Mouse (Mus musculus): ENCODE measurements around the gene E030030I06Rik. TPM values are rescaled to one million over a fixed set of nuclear protein-coding genes. Genes with fewer than 3 reads are reported as not detected.
"Not testable (repeated sequence)": the region's sequence is repeated elsewhere in the genome, so short reads cannot be mapped to it uniquely, and the experiment has no call there.

E030030I06Rik gene
- 0.44 and 11.7 TPM in 2 replicates for total RNA-seq (2017)

DNA sequence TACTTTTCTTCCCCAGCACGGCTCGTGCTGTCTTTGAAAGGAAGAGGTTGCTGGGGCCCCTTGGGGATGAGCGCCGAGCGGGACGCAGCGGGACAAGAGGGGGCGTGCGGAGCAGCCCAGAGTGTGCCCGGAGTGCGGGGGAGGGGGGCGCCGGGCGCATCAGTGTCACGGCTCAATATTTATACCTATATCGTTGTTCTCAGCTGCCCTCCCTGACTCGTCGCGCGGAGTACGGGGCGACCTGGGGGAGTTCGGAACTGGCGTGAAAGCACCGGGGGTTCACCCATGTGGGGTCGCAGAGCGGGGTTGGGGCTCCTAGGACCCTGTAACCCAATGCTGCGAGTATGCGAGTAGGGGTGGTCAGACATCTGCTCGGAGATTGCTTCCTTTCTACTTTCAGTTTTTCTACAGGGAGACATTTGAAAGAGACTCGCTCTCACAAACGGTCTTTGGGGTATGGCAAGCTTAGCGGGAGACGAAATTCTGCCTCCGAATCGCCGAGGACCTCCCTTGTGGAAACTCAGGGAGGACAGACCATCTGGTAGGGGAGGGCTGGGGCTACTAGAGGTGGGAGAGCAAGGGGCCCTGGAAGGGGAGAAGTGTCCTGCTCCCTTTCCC is at the start of gene E030030I06Rik:
Gene E030030I06Rik (minus strand): TSS at position 198 of the 618 bp plus-strand sequence.
- no peak for ATAC-seq (replicated peaks; ENCODE audit: low read depth, poor library complexity, severe bottlenecking)

DNA sequence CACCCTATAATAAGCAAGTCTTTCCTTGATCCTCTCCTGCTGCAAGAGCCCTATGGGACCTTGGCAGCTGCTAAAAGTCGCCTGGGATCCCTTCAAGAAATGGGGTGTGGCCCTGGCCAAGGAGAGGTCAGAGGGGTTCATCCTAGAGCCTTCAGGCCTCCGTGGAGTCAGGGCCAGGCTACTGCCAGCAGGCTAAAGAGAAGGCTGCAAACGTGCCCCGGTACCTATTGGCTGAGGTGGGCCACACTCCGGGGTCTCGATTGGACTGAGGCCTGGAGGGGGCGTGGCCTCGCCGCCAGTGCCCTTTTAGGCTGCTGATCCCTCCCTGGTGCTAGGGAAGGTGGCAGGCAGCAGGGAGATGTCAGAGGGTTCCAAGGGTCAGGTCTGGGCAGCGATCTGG is 42.0 kb upstream of the E030030I06Rik start:
- ATAC-seq (replicated peaks; ENCODE audit: low read depth, poor library complexity, severe bottlenecking): not testable (repeated sequence)

GRCm38 (mm10) chr10:22176515-22176914 is 27.4 kb upstream of the E030030I06Rik start:
- ATAC-seq (replicated peaks; ENCODE audit: low read depth, poor library complexity, severe bottlenecking): not testable (repeated sequence)

GRCm38 (mm10) chr10:22174190-22174487 is 25.1 kb upstream of the E030030I06Rik start:
- ATAC-seq (replicated peaks; ENCODE audit: low read depth, poor library complexity, severe bottlenecking): peak; percentile 67

DNA sequence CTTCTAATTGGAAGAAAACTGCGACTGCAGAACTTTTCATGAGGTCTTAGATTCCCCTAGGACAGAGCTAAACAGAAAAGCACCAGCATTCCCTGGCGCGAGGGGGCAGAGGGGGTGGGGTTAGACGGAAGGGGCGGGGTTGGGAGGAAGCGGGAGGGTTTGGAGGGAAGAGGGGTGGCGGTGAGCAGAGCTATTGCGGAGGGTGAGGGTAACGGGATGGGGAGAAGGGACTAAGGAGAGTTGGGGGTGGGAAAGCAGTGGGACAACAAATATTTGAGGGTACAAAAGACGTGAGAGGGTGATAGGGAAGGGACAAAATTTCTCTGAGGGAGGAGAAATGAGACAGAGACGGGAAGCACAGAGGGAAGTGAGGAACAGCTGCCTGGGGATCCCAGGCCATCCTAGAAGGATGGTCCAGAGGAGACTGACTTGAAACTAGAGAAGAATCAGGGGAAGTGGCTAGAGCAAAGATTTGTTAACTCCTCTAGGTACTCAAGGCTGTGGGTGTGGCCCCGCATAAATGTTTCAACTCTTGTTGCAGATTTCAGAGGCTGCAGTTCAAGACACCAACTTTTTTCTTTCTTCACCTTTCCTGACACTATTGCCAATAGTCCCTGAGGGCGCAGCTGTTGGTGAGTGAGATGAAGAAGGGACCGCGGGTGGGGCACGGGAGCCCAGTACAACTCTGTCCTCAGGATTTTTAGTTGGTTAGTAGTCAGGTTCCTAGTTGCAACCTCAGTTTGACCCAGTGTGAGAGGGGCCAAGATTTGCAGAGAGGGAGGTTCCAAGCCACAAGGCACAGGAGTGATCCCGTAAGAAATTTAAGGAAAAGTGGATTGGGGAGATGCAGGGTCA is 24.5 kb upstream of the E030030I06Rik start:
- ATAC-seq (replicated peaks; ENCODE audit: low read depth, poor library complexity, severe bottlenecking): peak; percentile 33; the same call in 1 of the 2 replicates

- ATAC-seq (replicated peaks; ENCODE audit: low read depth, poor library complexity, severe bottlenecking): peak; percentile 43; the same call in 1 of the 2 replicates
Observed at GRCm38 (mm10) chr10:22172431-22173334, 23.6 kb upstream of the E030030I06Rik start.

- not testable (repeated sequence) for ATAC-seq (replicated peaks; ENCODE audit: low read depth, poor library complexity, severe bottlenecking)
Observed at GRCm38 (mm10) chr10:22169116-22169515, 20.0 kb upstream of the E030030I06Rik start.

- ATAC-seq (replicated peaks; ENCODE audit: low read depth, poor library complexity, severe bottlenecking): not testable (repeated sequence)
Observed at GRCm38 (mm10) chr10:22167061-22167460, 18.0 kb upstream of the E030030I06Rik start.

GRCm38 (mm10) chr10:22166025-22166424 is 17.0 kb upstream of the E030030I06Rik start:
- ATAC-seq (replicated peaks; ENCODE audit: low read depth, poor library complexity, severe bottlenecking): peak; percentile 60

- ATAC-seq (replicated peaks; ENCODE audit: low read depth, poor library complexity, severe bottlenecking): peak; percentile 73
Observed at GRCm38 (mm10) chr10:22165328-22166003, 16.4 kb upstream of the E030030I06Rik start.

- not testable (repeated sequence) for ATAC-seq (replicated peaks; ENCODE audit: low read depth, poor library complexity, severe bottlenecking)
Observed at GRCm38 (mm10) chr10:22163705-22164583, 14.9 kb upstream of the E030030I06Rik start.

DNA sequence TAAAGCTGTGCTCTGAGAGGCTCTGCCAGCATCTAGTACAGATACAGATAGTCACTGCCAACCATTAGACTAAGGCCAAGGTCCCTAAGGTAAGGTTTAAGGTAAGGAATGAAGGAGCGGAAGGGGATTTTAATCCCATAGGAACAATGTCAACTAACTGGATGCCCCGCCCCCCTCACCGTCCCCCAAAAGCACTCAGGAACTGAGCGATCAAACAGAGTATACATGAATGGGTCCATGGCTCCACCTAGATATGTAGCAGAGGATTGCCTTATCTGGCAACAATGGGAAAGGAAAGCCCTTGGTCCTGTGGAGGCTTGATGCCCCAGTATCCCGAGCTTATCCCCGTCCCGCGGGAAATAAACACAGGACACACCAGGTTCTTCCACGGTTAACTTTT is 14.2 kb upstream of the E030030I06Rik start:
- ATAC-seq (replicated peaks; ENCODE audit: low read depth, poor library complexity, severe bottlenecking): not testable (repeated sequence)

- ATAC-seq (replicated peaks; ENCODE audit: low read depth, poor library complexity, severe bottlenecking): no peak
Observed at GRCm38 (mm10) chr10:22159581-22160140, 10.6 kb upstream of the E030030I06Rik start.

GRCm38 (mm10) chr10:22159131-22159561 is 10.1 kb upstream of the E030030I06Rik start:
- ATAC-seq (replicated peaks; ENCODE audit: low read depth, poor library complexity, severe bottlenecking): no peak

DNA sequence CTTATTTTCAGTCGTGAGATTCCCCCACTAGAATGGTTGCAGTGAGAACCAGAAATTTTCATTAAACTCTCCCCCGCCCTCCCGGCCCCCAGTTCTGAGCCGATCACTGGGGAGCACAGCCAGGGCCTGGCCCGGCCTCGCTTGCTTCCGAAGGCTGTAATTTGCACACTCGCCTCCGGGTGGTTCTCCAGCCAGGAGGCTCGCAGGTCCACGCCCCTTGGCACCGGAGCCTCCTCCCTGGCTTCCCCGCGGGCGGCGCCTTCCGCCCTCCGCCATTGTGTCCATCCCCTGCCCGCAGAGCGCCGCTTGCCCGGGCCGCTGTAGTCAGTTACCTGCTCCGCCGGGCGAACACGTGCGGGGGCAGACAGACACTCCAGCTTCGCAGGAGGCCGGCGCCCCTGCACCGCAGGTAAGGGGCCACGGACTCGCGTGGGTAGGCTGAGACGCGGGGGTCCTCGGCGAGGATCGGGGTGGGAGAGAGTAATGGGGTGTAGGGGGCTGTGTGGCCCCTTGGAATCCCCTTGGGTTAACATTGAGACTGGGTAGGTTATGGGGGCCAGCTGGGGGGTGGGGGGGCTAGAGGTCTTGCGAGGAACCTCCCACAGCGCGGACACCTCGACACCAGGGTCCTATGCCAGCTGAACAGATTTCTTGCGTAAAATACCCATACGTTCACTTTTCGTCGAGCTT is 9.4 kb upstream of the E030030I06Rik start, which contains the start of the genes Raet1e and H60b:
Gene Raet1e (plus strand): TSS at position 260 of the 690 bp plus-strand sequence.
Gene H60b (plus strand): TSS at position 277 of the 690 bp plus-strand sequence.
- peak; percentile 94 for ATAC-seq (replicated peaks; ENCODE audit: low read depth, poor library complexity, severe bottlenecking)

DNA sequence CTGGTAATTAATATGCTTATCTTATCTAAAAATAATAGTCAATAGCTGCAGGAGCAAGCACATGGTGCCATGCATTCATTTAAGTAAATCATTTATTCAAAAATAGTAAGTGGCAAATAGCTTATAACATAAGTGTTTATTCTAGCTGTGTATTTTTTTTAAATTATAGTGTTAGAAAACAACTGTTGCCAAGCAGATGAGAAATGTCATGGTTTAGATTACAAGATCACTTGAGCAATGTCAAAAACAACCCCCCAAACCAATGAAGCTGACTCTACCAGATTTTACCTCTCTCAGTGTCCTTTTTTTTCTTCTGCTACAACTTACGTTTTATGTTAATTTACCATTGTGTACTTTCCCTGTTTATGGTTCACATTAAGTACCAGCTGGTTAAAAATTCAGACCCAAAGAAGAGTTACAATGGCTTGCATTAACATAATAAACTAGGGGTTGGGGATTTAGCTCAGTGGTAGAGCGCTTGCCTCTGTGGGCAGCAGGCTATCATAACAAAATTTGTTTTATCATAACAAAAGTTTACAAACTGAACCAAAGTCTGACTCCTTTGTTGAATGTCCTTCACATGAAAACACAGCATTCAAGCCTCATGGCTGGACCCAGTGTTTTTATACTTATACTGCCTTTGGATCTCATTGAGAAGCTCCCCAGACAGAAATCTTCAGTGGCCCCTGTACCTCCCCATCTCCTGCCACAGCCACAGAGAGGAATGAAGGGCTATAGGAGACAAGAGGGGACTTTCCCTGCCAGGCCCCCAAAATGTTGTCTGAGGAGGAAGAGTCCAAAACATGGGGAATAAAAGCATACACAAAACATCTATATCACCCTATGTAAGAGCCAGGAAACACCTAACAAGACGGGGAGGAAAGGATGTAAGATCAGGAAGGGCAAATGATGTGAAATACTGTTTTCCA is 6.1 kb upstream of the E030030I06Rik start:
- no peak for ATAC-seq (replicated peaks; ENCODE audit: low read depth, poor library complexity, severe bottlenecking)

DNA sequence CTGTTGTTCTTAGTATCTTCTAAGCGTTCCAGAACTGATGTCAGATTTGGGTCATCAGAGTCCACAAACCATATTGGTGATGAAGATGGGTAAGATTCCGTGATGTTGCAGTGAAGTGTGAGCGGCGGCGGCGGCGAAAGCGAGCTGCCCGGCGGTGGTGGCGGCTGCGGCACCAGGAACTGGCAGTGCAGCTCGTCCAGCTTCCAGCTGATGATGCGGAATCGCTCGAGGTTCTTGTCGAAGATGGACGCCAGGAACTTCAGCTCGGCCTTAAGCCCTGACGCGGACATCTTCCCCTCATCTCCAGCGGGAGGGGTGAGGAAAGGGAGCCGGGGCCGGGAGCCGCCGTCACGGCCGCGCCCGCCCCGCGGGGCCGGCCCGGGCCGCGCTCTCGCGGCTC is 5.1 kb upstream of the E030030I06Rik start:
- not testable (repeated sequence) for ATAC-seq (replicated peaks; ENCODE audit: low read depth, poor library complexity, severe bottlenecking)

Measured in common myeloid progenitor, adult 5-6 weeks (primary cell).